Mouse (Mus musculus) brain, embryonic 14.5 days (tissue): ENCODE results near the gene Lipo1. TPM values are rescaled to one million over a fixed set of nuclear protein-coding genes. Genes with fewer than 3 reads are reported as not detected.
A peak's percentile ranks its signal among the peaks of the same experiment; 100 is the strongest.
"Not testable (repeated sequence)": the region's sequence is repeated elsewhere in the genome, so short reads cannot be mapped to it uniquely, and the experiment has no call there.

Experiments used
- DNase-seq: peaks from one replicate; pipeline ENCODE4 v3.0.0-alpha.2; 2011; ENCODE audit warnings: low read depth
- CTCF ChIP-seq: fragments of 200-500 bp; IDR thresholded peaks from 2 replicates; pipeline ENCODE4 v1.5.1; 2012; ENCODE audit warnings: inconsistent platforms, mild to moderate bottlenecking, moderate library complexity, borderline replicate concordance; ENCODE audit not compliant: insufficient read depth, insufficient read length; ENCODE audit errors: extremely low read depth
- POLR2A ChIP-seq: fragments of 200-500 bp; IDR thresholded peaks from 2 replicates; pipeline ENCODE4 v1.6.1; 2012; ENCODE audit warnings: mild to moderate bottlenecking, inconsistent platforms, borderline replicate concordance; ENCODE audit not compliant: poor library complexity, insufficient read depth, insufficient read length, severe bottlenecking; ENCODE audit errors: extremely low read depth
- polyA plus RNA-seq: library from polyadenylated mRNA; depleted of rRNA; stranded (reverse); fragments of >200 nt; gene quantifications from 2 replicates; pipeline ENCODE4 v1.2.3, GENCODE M21; 2012; rRNA removed

Lipo1 gene
- not detected in 2 replicates for polyA plus RNA-seq

DNA sequence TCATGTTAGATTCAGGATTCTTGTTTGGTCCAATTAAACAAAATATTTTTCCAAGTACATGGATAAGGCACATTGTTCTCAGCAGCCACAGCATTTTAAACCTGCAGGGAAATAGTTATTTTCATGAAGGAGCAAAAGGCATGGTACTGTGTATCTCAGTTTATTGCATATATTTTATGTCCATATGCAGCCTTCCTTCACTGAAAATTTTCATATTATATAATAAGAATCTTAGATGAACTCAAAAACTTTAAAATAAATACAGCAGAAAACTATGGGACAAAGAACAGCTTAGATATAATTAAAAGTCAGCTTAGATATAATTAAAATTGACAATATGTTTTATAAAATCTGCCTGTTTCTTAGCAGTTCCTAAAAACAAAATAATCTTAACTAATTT, at the start of gene Lipo1:
Lipo1 (minus strand) TSS at position 101 of the 400 bp plus-strand sequence.
- DNase-seq = not testable (repeated sequence)

DNA sequence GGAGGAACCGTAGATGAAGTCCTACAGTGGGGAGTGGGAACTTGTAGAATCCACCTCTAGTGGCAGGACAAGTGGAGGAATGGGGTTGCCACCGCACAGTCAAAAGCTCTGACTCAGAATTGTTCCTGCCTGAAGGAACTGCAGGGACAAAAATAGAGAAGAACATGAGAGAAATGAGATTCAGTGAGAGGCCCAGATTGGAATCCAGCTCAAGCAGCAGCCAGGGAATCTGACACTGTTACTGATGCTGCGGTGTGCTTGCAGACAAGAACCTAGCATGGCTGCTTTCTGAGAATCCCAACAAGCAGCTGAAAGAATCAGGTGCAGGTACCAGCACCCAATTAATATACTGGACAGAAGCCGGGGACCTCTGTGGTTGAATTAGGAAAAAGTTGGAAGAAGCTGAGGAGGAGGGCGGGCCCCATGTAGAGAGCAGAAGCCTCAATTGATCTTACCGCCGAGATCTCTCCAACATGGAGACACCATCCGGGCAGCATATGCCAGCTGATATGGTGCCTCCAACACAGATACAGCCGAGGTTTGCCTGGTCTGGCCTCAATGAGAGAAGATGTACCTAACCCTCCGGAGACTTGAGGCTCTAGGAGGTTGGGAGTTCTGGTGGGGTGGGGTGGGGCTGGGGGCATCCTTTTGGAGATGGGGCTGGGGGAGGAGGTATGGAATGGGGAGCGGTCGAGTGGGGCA, 532 bp downstream of the Lipo1 start:
- TF ChIP-seq CTCF = no peak
- no peak for TF ChIP-seq POLR2A
- no peak for DNase-seq

DNA sequence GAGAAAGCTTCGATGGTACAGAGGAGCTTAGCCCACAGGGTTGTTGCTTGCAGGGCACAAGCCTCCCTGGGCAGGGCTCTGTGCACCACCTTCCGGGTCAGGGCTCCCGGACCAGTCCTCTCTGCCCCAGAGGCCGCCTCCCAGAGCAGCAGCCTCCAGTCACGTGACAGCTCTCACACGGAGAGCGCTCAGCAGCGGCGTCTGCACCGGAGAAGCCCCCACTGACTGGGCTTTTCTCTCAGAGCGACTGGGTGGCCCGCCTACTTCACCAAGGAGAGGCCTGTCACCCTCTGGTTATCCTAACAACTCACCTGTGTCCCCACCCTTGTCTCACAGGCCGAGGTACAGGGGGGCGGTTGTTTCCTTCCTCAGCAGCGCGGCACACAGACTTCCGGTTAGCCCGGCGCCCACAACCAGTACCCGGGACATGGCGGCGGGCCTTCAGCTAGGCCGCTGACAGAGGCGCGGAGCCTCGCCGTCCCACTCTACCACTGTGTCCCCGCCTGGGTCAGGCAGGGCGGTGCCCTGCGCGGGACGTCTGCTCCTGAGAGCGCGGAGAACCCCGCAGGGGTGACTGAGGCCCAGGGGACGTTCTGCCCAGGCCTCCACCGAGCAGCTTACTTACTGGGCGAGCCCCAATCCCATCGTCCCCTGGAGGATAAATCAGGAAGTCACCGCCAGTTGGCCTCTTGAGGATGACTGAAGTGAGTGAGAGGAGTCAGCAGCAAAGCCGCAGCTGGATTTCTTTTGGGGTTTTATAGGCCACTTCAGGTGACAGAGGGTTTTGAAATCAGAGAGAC, 25.8 kb downstream of the Lipo1 start, which contains the start of gene Lipo3:
Lipo3 (minus strand) TSS at position 665 of the 800 bp plus-strand sequence.
- peak; percentile 33 for DNase-seq

DNA sequence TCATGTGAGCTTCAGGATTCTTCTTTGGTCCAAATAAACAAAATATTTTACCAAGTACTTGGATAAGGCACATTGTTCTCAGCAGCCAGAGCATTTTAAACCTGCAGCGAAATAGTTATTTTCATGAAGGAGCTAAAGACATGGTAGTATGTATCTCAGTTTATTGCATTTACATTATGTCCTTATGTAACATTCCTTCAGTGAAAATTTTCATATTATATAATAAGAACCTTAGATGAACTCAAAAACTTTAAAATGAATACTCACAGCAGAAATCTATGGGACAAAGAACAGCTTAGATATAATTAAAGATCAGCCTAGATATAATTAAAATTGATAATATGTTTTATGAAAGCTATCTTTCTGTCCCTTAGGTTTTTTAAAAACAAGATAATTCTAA, 36.0 kb downstream of the Lipo1 start, which contains the start of gene Lipo2:
Lipo2 (minus strand) TSS at position 101 of the 400 bp plus-strand sequence.
- not testable (repeated sequence) for DNase-seq

Other genes starting within 250 kb of the Lipo1 start
- not detected in 2 replicates for gene Gm8978, start 162.2 kb downstream of the Lipo1 start, polyA plus RNA-seq
- gene Lipo2, start 36.1 kb downstream of the Lipo1 start, polyA plus RNA-seq = 0.24 and 0.48 TPM in 2 replicates
- gene Lipo3, start 25.5 kb downstream of the Lipo1 start, polyA plus RNA-seq = 8.1 and 10.0 TPM in 2 replicates
- gene Lipf, start 173.7 kb upstream of the Lipo1 start, polyA plus RNA-seq = not detected in 2 replicates
- 0.05 TPM in 1 of 2 replicates, not detected in the other for gene Lipk, start 220.8 kb upstream of the Lipo1 start, polyA plus RNA-seq